Comparison of ENCODE assay signal across 41 mouse cellular contexts in the genomic region with DNA sequence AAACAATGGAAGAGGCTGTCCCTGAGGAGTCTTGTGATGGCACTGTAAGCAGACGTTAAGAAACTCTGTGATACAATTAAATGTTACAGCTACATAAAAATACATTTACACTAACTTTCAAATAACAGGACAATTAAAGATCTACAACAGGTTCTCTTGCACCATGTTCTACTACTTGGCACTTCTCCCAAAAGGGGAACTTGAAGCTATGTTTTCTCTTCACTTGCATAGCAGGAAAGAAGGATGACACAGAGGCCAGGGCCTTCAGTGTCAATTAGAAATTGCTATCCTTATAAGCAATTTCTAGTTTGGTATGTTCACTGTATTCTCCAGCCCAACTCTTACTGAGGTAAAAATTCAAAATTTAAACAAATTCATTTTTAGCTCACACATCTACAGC. TPM values are rescaled to one million over a fixed set of nuclear protein-coding genes. Genes with fewer than 3 reads are reported as not detected.
"Had no signal": no experiment of that assay in that cellular context is flagged by ENCODE, and none has a peak within 500 bp of the region (broad histone marks: within the 10 kb centered on the region; RNA-seq: fewer than 3 reads in every experiment).

No protein-coding gene starts in this region.

- ATAC-seq: hindbrain, embryonic 16.5 days; intestine, embryonic 16.5 days; liver, embryonic 12.5 days had no signal

- H3K27me3 ChIP-seq: heart, embryonic 12.5 days; hindbrain, embryonic 13.5 days; kidney, embryonic 15.5 days; limb, embryonic 13.5 days; limb, embryonic 15.5 days; liver, embryonic 12.5 days had no signal

- H3K4me1 ChIP-seq: limb, embryonic 13.5 days; limb, embryonic 15.5 days had no signal

- DNase-seq: gastrocnemius, adult 2 months; gastrocnemius, postnatal 10 days; gastrocnemius, postnatal 25 days; heart, adult 18-20 months; heart, postnatal 10 days; heart, postnatal 36 days; kidney, adult 11 months; kidney, adult 2 months; kidney, adult 9 months; kidney, postnatal 14 days; kidney, postnatal 36 days; layer of hippocampus, adult 9-11 months; layer of hippocampus, postnatal 36 days; left cerebral cortex, postnatal 4 days had no signal

- H3K27ac ChIP-seq: gastrocnemius, adult 2 months; heart, embryonic 10.5 days; hindbrain, embryonic 13.5 days; kidney, embryonic 15.5 days; kidney, postnatal 0 days; limb, embryonic 13.5 days; limb, embryonic 15.5 days; liver, embryonic 12.5 days; liver, embryonic 14.5 days had no signal

- H3K9ac ChIP-seq: heart, embryonic 12.5 days; hindbrain, embryonic 13.5 days; kidney, embryonic 15.5 days; limb, embryonic 13.5 days; limb, embryonic 15.5 days; liver, embryonic 12.5 days; liver, embryonic 14.5 days had no signal

- H3K4me3 ChIP-seq: gastrocnemius, adult 2 months; heart, embryonic 10.5 days; heart, embryonic 12.5 days; hindbrain, embryonic 13.5 days; kidney, embryonic 15.5 days; limb, embryonic 13.5 days; limb, embryonic 15.5 days; liver, embryonic 12.5 days had no signal

- H3K9me3 ChIP-seq: heart, embryonic 10.5 days; heart, embryonic 12.5 days; hindbrain, embryonic 13.5 days; kidney, embryonic 15.5 days; limb, embryonic 15.5 days; liver, embryonic 12.5 days had no signal

- H3K4me2 ChIP-seq: heart, embryonic 12.5 days; hindbrain, embryonic 13.5 days; kidney, embryonic 15.5 days; limb, embryonic 13.5 days; limb, embryonic 15.5 days; liver, embryonic 12.5 days had no signal

RNA-seq across cellular contexts. Expression of gene Cga, which starts 19.3 kb away (rescaled TPM):
- total RNA-seq: gastrocnemius, adult 2 months; gastrocnemius, postnatal 10 days; gastrocnemius, postnatal 25 days; gastrocnemius, postnatal 4 days; heart, adult 18-20 months; heart, adult 8-10 months; heart, postnatal 10 days; heart, postnatal 36 days; hematopoietic stem cell, adult 5-6 weeks; layer of hippocampus, adult 18-20 months; layer of hippocampus, adult 8-10 months; layer of hippocampus, postnatal 14 days; layer of hippocampus, postnatal 36 days; left cerebral cortex, adult 18-20 months; left cerebral cortex, postnatal 10 days; left cerebral cortex, postnatal 25 days; left cerebral cortex, postnatal 4 days had no signal
- polyA plus RNA-seq: heart, embryonic 10.5 days; heart, embryonic 12.5 days; heart, embryonic 14.5 days; heart, embryonic 16.5 days; hindbrain, embryonic 11.5 days; hindbrain, embryonic 13.5 days; intestine, embryonic 14.5 days; intestine, embryonic 16.5 days; kidney, adult 2 months; kidney, embryonic 15.5 days; kidney, postnatal 0 days; large intestine, adult 2 months; limb, embryonic 11.5 days; limb, embryonic 13.5 days; limb, embryonic 15.5 days; liver, embryonic 12.5 days; liver, embryonic 14.5 days; liver, embryonic 16.5 days had no signal
